Mouse (Mus musculus): Measurements from ENCODE around the gene Fam45a. TPM values are rescaled to one million over a fixed set of nuclear protein-coding genes. Genes with fewer than 3 reads are reported as not detected.

Gene Fam45a
- total and polyA plus RNA-seq, 3 experiments: 16.2 to 35.2 (median 24.4) TPM

DNA sequence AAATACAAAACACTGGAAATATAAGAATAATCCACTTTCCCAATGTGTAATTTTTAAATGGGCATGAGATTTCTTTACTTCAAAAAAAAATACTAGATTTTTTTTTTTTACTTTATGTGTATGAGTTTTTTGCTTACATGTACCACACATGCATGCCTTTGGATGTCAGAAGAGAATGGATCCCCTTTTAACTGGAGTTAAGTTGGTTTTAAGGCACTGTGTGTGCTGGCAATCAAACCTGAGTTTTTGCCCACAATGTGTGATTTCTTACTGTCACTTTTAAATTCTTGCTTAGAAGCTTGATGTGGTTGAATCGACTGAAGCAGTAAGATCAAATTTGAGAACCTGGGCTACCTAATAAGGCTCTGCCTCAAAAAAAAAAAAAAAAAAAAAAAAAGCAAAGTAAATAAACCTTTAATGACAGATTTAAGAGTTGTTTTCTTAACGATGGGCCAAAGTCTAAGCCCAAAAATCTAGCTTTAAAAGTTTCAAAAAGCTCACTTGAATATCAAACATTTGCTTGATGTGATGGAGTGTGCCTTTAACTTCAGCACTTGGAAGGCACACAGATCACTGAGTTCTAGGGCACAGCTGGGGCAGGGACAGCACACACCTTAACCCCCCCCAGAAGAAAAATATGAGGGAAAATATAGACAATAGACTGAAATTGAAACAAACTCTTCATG, 23.8 kb upstream of the Fam45a start:
- H3K79me2 ChIP-seq (replicated peaks; ENCODE audit: control insufficient read depth, extremely low read depth, insufficient read depth, poor library complexity, severe bottlenecking): peaks cover 60% of the 10 kb centered on the region
- in situ Hi-C loops (cut with MboI; ENCODE audit: low pct_ligation_motif_present, low pct_unique_long_range_greater_than_20kb, low sequenced_read_pairs): no loop called here
- peak; percentile 39; the same call in 1 of the 2 replicates for TF ChIP-seq ZNF384 (IDR thresholded peaks at IDR 0.05; ENCODE audit: low read depth, low read length)
- TF ChIP-seq EP300 (IDR thresholded peaks at IDR 0.05; ENCODE audit: low read length): no peak
- no peak for TF ChIP-seq MYC (IDR thresholded peaks at IDR 0.05; ENCODE audit: low read depth, low read length)
- no peaks in the 10 kb centered on the region for H3K27me3 ChIP-seq (replicated peaks)
- peaks cover 2 to 23% of the 10 kb centered on the region in 2 experiments for H3K36me3 ChIP-seq (replicated peaks in 1 of 2; ENCODE audit: control insufficient read depth in 1 of 2, insufficient read depth in 1 of 2, low read length in 1 of 2)
- H3K4me1 ChIP-seq (ENCODE audit: control insufficient read depth in 1 of 2, insufficient read depth in 2 of 2): peaks cover 0 to 46% of the 10 kb centered on the region in 2 experiments; a peak in 2 of 4 replicates
- no peaks in the 10 kb centered on the region for H3K9me3 ChIP-seq (replicated peaks; ENCODE audit: low read length)
- DNase-seq (ENCODE audit: extremely low read depth): no peak
- H3K4me2 ChIP-seq (ENCODE audit: insufficient read depth, low read depth, poor library complexity, severe bottlenecking): peak overlapping the region; percentile 94
- no peak overlapping the region for H3K27ac ChIP-seq (ENCODE audit: insufficient read depth, low read depth)
- peak overlapping the region; percentile 99 for H3K9ac ChIP-seq (ENCODE audit: insufficient read depth, low read depth)
- peak overlapping the region; percentile 38 to 92 (median 81) for H3K4me3 ChIP-seq (replicated peaks in 1 of 3; ENCODE audit: low read depth in 2 of 3, low read length in 2 of 3, poor library complexity in 1 of 3)
- dilution Hi-C loops (cut with MboI; ENCODE audit: extremely low pct_ligation_motif_present, extremely low pct_unique_long_range_greater_than_20kb, low sequenced_read_pairs): no loop called here

- H3K4me3 ChIP-seq (replicated peaks in 1 of 3; ENCODE audit: low read depth in 2 of 3, low read length in 2 of 3, poor library complexity in 1 of 3): peak overlapping the region; percentile 64 to 92 (median 81)
- no peaks in the 10 kb centered on the region for H3K9me3 ChIP-seq (replicated peaks; ENCODE audit: low read length)
- H3K36me3 ChIP-seq (replicated peaks in 1 of 2; ENCODE audit: control insufficient read depth in 1 of 2, insufficient read depth in 1 of 2, low read length in 1 of 2): peaks cover 2 to 17% of the 10 kb centered on the region in 2 experiments
- H3K9ac ChIP-seq (ENCODE audit: insufficient read depth, low read depth): peak overlapping the region; percentile 99
- peaks cover 55% of the 10 kb centered on the region for H3K79me2 ChIP-seq (replicated peaks; ENCODE audit: control insufficient read depth, extremely low read depth, insufficient read depth, poor library complexity, severe bottlenecking)
- in situ Hi-C loops (cut with MboI; ENCODE audit: low pct_ligation_motif_present, low pct_unique_long_range_greater_than_20kb, low sequenced_read_pairs) (no loop called here), dilution Hi-C loops (cut with MboI; ENCODE audit: extremely low pct_ligation_motif_present, extremely low pct_unique_long_range_greater_than_20kb, low sequenced_read_pairs) (no loop called here)
- no peak overlapping the region for H3K27ac ChIP-seq (ENCODE audit: insufficient read depth, low read depth)
- peak overlapping the region; percentile 95 for H3K4me2 ChIP-seq (ENCODE audit: insufficient read depth, low read depth, poor library complexity, severe bottlenecking)
- peaks cover 0 to 38% of the 10 kb centered on the region in 2 experiments; a peak in 2 of 4 replicates for H3K4me1 ChIP-seq (ENCODE audit: control insufficient read depth in 1 of 2, insufficient read depth in 2 of 2)
- no peak for TF ChIP-seq MYC (IDR thresholded peaks at IDR 0.05; ENCODE audit: low read depth, low read length)
- peak; percentile 42 for TF ChIP-seq CHD1 (IDR thresholded peaks at IDR 0.05; ENCODE audit: low read depth, low read length)
- TF ChIP-seq NELFE (IDR thresholded peaks at IDR 0.05; ENCODE audit: low read depth, low read length): no peak
- TF ChIP-seq MEF2A (IDR thresholded peaks at IDR 0.05; ENCODE audit: borderline replicate concordance, low read depth, low read length): no peak
- TF ChIP-seq MXI1 (IDR thresholded peaks at IDR 0.05; ENCODE audit: low read depth, low read length): 0 out of 2 replicates have a peak, but pooled peaks have one; percentile 27
- no peak for TF ChIP-seq PAX5 (IDR thresholded peaks at IDR 0.05; ENCODE audit: low read length)
- peak; percentile 46; the same call in 1 of the 2 replicates for TF ChIP-seq SIN3A (IDR thresholded peaks at IDR 0.05; ENCODE audit: low read length)
- no peaks in the 10 kb centered on the region for H3K27me3 ChIP-seq (replicated peaks)
- DNase-seq (ENCODE audit: extremely low read depth): no peak
Measured at GRCm38 (mm10) chr19:60788214-60788960, 23.0 kb upstream of the Fam45a start.

DNA sequence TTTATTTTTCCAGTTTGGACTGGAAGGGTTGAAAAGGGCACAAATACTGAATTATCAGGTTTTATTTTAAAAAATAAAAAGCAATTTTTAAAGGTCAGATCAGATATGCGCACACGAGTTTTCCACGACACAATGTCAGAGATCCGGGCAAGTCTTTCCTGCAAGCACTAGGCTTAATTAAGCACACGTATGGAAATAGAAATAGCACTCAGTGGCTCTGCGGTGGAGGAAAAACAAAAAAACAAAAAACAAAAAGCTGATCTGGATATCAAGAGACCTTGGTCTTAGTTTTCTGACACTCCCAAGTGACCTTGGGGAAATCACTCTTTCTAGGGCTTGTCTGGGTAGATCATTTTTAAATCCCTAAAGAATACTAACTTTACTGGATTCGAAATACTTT, 21.9 kb upstream of the Fam45a start:
- no peak for DNase-seq (ENCODE audit: extremely low read depth)
- Histone ChIP-seq H3K4me1 (ENCODE audit: control insufficient read depth in 1 of 2, insufficient read depth in 2 of 2) (peaks cover 0 to 27% of the 10 kb centered on the region in 2 experiments; a peak in 2 of 4 replicates), H3K27ac (ENCODE audit: insufficient read depth, low read depth) (peak overlapping the region; percentile 95), H3K4me2 (ENCODE audit: insufficient read depth, low read depth, poor library complexity, severe bottlenecking) (peak overlapping the region; percentile 56; the same call in 1 of the 2 replicates), H3K9me3 (replicated peaks; ENCODE audit: low read length) (no peaks in the 10 kb centered on the region), H3K4me3 (replicated peaks in 1 of 3; ENCODE audit: low read depth in 2 of 3, low read length in 2 of 3, poor library complexity in 1 of 3) (peak overlapping the region; percentile 81 to 96 (median 92)), H3K9ac (ENCODE audit: insufficient read depth, low read depth) (peak overlapping the region; percentile 99), H3K27me3 (replicated peaks) (no peaks in the 10 kb centered on the region), H3K36me3 (replicated peaks in 1 of 2; ENCODE audit: control insufficient read depth in 1 of 2, insufficient read depth in 1 of 2, low read length in 1 of 2) (peaks cover 0 to 9% of the 10 kb centered on the region in 2 experiments), H3K79me2 (replicated peaks; ENCODE audit: control insufficient read depth, extremely low read depth, insufficient read depth, poor library complexity, severe bottlenecking) (peaks cover 46% of the 10 kb centered on the region)
- in situ Hi-C loops (cut with MboI; ENCODE audit: low pct_ligation_motif_present, low pct_unique_long_range_greater_than_20kb, low sequenced_read_pairs) (no loop called here), dilution Hi-C loops (cut with MboI; ENCODE audit: extremely low pct_ligation_motif_present, extremely low pct_unique_long_range_greater_than_20kb, low sequenced_read_pairs) (no loop called here)
- TF ChIP-seq BHLHE40 (IDR thresholded peaks at IDR 0.05; ENCODE audit: low read depth, low read length) (0 out of 2 replicates have a peak, but pooled peaks have one; percentile 21), USF2 (conservative IDR thresholded peaks at IDR 0.05; ENCODE audit: low read depth, low read length) (no peak), SIN3A (IDR thresholded peaks at IDR 0.05; ENCODE audit: low read length) (0 out of 2 replicates have a peak, but pooled peaks have one; percentile 36), ZNF384 (IDR thresholded peaks at IDR 0.05; ENCODE audit: low read depth, low read length) (no peak), IRF4 (IDR thresholded peaks at IDR 0.05; ENCODE audit: low read depth, low read length) (no peak), SMC3 (IDR thresholded peaks at IDR 0.05; ENCODE audit: low read depth, low read length) (no peak), CHD2 (IDR thresholded peaks at IDR 0.05; ENCODE audit: low read length) (no peak), POLR2A (IDR thresholded peaks at IDR 0.05; ENCODE audit: low read depth, low read length) (no peak), MAX (IDR thresholded peaks at IDR 0.05; ENCODE audit: low read length) (no peak)

All from CH12.LX (cell line).